Mouse (Mus musculus) C2C12 (cell line): ENCODE results near the gene Dhx58. TPM values are rescaled to one million over a fixed set of nuclear protein-coding genes. Genes with fewer than 3 reads are reported as not detected.
A peak's percentile ranks its signal among the peaks of the same experiment; 100 is the strongest.

Experiments used
- H3K27me3 ChIP-seq: one replicate; pipeline ENCODE4 v1.6.1; 2011; ENCODE audit not compliant: control insufficient read depth, insufficient read depth, insufficient read length
- H3K36me3 ChIP-seq: one replicate; pipeline ENCODE4 v1.6.1; 2011; ENCODE audit not compliant: control insufficient read depth, insufficient read depth
- H3K4me3 ChIP-seq: one replicate; pipeline ENCODE4 v1.5.1; 2011; ENCODE audit warnings: mild to moderate bottlenecking, control low read depth; ENCODE audit not compliant: poor library complexity, insufficient read depth, severe bottlenecking
- H3K79me2 ChIP-seq: one replicate; pipeline ENCODE4 v1.6.1; 2011; ENCODE audit not compliant: control insufficient read depth, insufficient read depth
- H3K79me3 ChIP-seq: one replicate; pipeline ENCODE4 v1.6.1; 2011; ENCODE audit warnings: low read depth, control low read depth
- H3ac ChIP-seq: one replicate; pipeline ENCODE3; 2011; ENCODE audit warnings: low read depth; ENCODE audit not compliant: control insufficient read depth, insufficient read length
- CEBPB ChIP-seq: IDR thresholded peaks from one replicate; pipeline ENCODE4 v1.6.1; 2011; ENCODE audit warnings: low read depth, mild to moderate bottlenecking, control low read depth, moderate library complexity
- CTCF ChIP-seq: IDR thresholded peaks from one replicate; pipeline ENCODE4 v1.5.1; 2011; ENCODE audit not compliant: control insufficient read depth, insufficient read depth, insufficient read length
- FOSL1 ChIP-seq: IDR thresholded peaks from one replicate; pipeline ENCODE4 v1.8.0; 2011; ENCODE audit warnings: mild to moderate bottlenecking, low read length; ENCODE audit not compliant: poor library complexity, insufficient read depth, severe bottlenecking
- MAX ChIP-seq: IDR thresholded peaks from one replicate; pipeline ENCODE4 v1.6.1; 2011; ENCODE audit warnings: mild to moderate bottlenecking, control low read depth
- MYOD1 ChIP-seq: IDR thresholded peaks from one replicate; pipeline ENCODE4 v1.6.1; 2011; ENCODE audit warnings: low read depth; ENCODE audit not compliant: control insufficient read depth, insufficient read length
- MYOG ChIP-seq: IDR thresholded peaks from one replicate; pipeline ENCODE4 v1.6.1; 2011; ENCODE audit not compliant: control insufficient read depth, insufficient read length; ENCODE audit errors: extremely low read depth
- USF1 ChIP-seq: IDR thresholded peaks from one replicate; pipeline ENCODE4 v1.6.1; 2011; ENCODE audit warnings: low read depth, mild to moderate bottlenecking, control low read depth, moderate library complexity
- polyA plus RNA-seq: library from polyadenylated mRNA; unstranded; fragments of >200 nt; fragmentation: generic; extraction: Trizol; gene quantifications from one replicate; pipeline ENCODE4 v1.2.1, GENCODE M21; 2012; ENCODE audit warnings: missing spikeins

The Dhx58 gene
- polyA plus RNA-seq, 1 experiment = 0.64 TPM

- Histone ChIP-seq H3K79me3 (peaks cover 58% of the 10 kb centered on the region), H3ac (no peak overlapping the region), H3K36me3 (peaks cover 21% of the 10 kb centered on the region), H3K27me3 (no peaks in the 10 kb centered on the region), H3K4me3 (peak overlapping the region; percentile 99), H3K79me2 (peaks cover 64% of the 10 kb centered on the region)
- no peak for TF ChIP-seq USF1
- TF ChIP-seq MYOG = no peak
- no peak for TF ChIP-seq MAX
- TF ChIP-seq CTCF = no peak
- no peak for TF ChIP-seq MYOD1
- TF ChIP-seq FOSL1 = no peak
- no peak for TF ChIP-seq CEBPB
Observed at GRCm38 (mm10) chr11:100736746-100737080, 32.6 kb upstream of the Dhx58 start.

GRCm38 (mm10) chr11:100735954-100736745 is 32.1 kb upstream of the Dhx58 start:
- Histone ChIP-seq H3K36me3 (peaks cover 21% of the 10 kb centered on the region), H3K79me2 (peaks cover 70% of the 10 kb centered on the region), H3K27me3 (no peaks in the 10 kb centered on the region), H3K79me3 (peaks cover 62% of the 10 kb centered on the region), H3ac (no peak overlapping the region), H3K4me3 (no peak overlapping the region)
- TF ChIP-seq MYOG = no peak
- TF ChIP-seq MAX = no peak
- TF ChIP-seq FOSL1 = no peak
- no peak for TF ChIP-seq USF1
- TF ChIP-seq MYOD1 = no peak
- no peak for TF ChIP-seq CTCF
- TF ChIP-seq CEBPB = no peak

GRCm38 (mm10) chr11:100735134-100735865 is 31.2 kb upstream of the Dhx58 start:
- Histone ChIP-seq H3K79me2 (peaks cover 78% of the 10 kb centered on the region), H3K4me3 (no peak overlapping the region), H3ac (no peak overlapping the region), H3K79me3 (peaks cover 70% of the 10 kb centered on the region), H3K27me3 (no peaks in the 10 kb centered on the region), H3K36me3 (peaks cover 21% of the 10 kb centered on the region)
- TF ChIP-seq CEBPB (no peak), MAX (no peak)

GRCm38 (mm10) chr11:100730477-100731205 is 26.6 kb upstream of the Dhx58 start:
- no peak overlapping the region for H3K4me3 ChIP-seq
- peaks cover 44% of the 10 kb centered on the region for H3K36me3 ChIP-seq
- H3ac ChIP-seq = no peak overlapping the region
- H3K79me2 ChIP-seq = peaks cover 100% of the 10 kb centered on the region
- no peaks in the 10 kb centered on the region for H3K27me3 ChIP-seq
- no peak for TF ChIP-seq CTCF
- TF ChIP-seq CEBPB = no peak
- no peak for TF ChIP-seq MYOG
- no peak for TF ChIP-seq MYOD1
- TF ChIP-seq FOSL1 = no peak
- no peak for TF ChIP-seq USF1
- no peak for TF ChIP-seq MAX
- H3K79me3 ChIP-seq = peaks cover 72% of the 10 kb centered on the region

DNA sequence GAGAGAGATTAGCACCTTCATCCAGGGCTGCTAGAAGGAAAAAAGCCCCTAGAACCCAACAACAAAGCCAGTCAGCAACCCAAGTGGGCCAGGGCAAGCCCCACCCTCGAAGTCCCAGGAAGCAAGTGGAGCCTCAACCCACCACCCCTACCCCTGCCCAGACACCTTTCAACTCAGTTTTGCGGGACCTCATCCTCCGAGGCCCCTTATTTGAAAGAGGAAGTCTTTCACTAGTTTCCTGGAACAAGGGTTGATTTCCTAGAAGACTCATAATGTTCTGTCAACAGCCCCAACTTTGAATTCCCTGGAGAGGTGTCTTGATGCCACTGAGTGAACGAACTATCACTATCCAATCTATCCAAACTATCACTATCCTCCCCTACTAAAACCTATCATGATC is 25.9 kb upstream of the Dhx58 start:
- H3K27me3 ChIP-seq = no peaks in the 10 kb centered on the region
- peaks cover 70% of the 10 kb centered on the region for H3K79me3 ChIP-seq
- TF ChIP-seq USF1 (no peak), FOSL1 (no peak), CEBPB (no peak), MYOG (no peak), MAX (no peak), MYOD1 (no peak), CTCF (no peak)
- H3K36me3 ChIP-seq = peaks cover 42% of the 10 kb centered on the region
- H3ac ChIP-seq = no peak overlapping the region
- H3K79me2 ChIP-seq = peaks cover 100% of the 10 kb centered on the region
- no peak overlapping the region for H3K4me3 ChIP-seq
